Mouse (Mus musculus): ENCODE results near the gene Psg25. TPM values are rescaled to one million over a fixed set of nuclear protein-coding genes. Genes with fewer than 3 reads are reported as not detected.

The Psg25 gene
- not detected for polyA plus RNA-seq (2017; shearing (Covaris generic))

DNA sequence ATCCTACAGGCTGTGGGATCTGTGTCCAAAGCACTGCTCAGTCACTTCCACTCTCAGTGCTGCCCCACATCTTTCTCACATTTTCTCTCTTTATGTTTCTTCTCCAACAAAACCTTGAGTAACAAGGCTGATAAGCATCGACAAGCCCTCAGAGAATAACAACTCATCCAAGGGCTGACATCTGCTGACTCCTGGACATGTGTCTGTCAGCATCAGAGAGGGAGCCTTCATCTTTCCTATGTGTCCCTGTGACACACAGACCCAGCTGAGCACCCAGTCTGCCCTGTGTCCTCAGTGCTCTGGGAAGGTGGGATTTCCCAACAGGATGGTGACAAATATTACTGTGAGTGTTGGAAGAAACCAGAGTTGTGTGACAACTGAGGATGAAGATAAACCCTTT lies at the start of gene Psg25:
Gene Psg25 (minus strand): TSS at position 101 of the 400 bp plus-strand sequence.

DNA sequence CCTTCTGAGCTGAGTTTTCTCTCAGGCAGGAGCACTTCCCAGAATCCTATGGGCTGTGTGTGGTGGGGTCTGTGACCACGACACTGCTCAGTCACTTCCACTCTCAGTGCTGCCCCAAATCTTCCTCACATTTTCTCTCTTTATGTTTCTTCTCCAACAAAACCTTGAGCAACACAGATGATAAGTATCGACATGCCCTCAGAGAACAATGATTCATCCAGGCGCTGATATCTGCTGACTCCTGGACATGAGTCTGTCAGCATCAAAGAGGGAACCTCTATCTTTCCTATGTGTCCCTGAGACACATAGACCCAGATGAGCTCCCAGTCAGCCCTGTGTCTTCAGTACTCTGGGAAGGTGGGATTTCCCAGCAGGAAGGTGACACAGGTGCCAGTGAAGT lies 35.1 kb upstream of the Psg25 start, which contains the start of gene Psg27:
Gene Psg27 (minus strand): TSS at position 101 of the 400 bp plus-strand sequence.

DNA sequence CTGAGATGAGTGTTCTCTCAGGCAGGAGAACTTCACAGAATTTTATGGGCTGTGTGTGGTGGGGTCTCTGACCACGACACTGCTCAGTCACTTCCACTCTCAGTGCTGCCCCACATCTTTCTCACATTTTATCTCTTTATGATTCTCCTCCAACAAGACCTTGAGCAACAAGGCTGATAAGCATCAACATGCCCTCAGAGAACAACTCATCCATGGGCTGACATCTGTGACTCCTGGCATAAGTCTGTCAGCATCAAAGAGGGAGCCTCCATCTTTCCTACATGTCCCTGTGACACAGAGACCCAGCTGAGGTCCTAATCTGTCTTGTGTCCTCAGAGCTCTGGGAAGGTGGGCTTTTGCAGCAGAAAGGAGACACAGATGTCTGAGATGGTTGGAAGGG lies 48.0 kb downstream of the Psg25 start, which contains the start of gene Psg26:
Gene Psg26 (minus strand): TSS at position 101 of the 400 bp plus-strand sequence.

Other genes starting within 250 kb of the Psg25 start
- not detected for gene Psg18, start 177.3 kb downstream of the Psg25 start, polyA plus RNA-seq (2017; shearing (Covaris generic))
- under 1 TPM in 1 of 2 experiments, not detected in 1; 0.09 TPM for gene Psg28, start 100.2 kb downstream of the Psg25 start, polyA plus RNA-seq (2017; shearing (Covaris generic))
- gene Psg26, start 48.1 kb downstream of the Psg25 start, polyA plus RNA-seq (2017; shearing (Covaris generic)), result under 1 TPM in 1 of 2 experiments, not detected in 1; 0.11 TPM
- not detected for gene Psg27, start 35.0 kb upstream of the Psg25 start, polyA plus RNA-seq (2017; shearing (Covaris generic))
- under 1 TPM; 0.11 to 0.14 TPM for gene Psg23, start 84.2 kb upstream of the Psg25 start, polyA plus RNA-seq (2017; shearing (Covaris generic))
- gene Psg21, start 124.5 kb upstream of the Psg25 start, polyA plus RNA-seq (2017; shearing (Covaris generic)), result under 1 TPM in 1 of 2 experiments, not detected in 1; 0.17 TPM
- not detected for gene Psg20, start 153.9 kb upstream of the Psg25 start, polyA plus RNA-seq (2017; shearing (Covaris generic))
- gene Psg22, start 185.8 kb upstream of the Psg25 start, polyA plus RNA-seq (2017; shearing (Covaris generic)), result not detected